Mouse (Mus musculus): ENCODE data around the gene Mvb12b. TPM values are rescaled to one million over a fixed set of nuclear protein-coding genes. Genes with fewer than 3 reads are reported as not detected.

Mvb12b gene
- polyA plus RNA-seq, 1 experiment from 2014 or later, result 52.2 TPM

GRCm38 (mm10) chr2:33884623-33885263 is 3.0 kb downstream of the Mvb12b start:
- ATAC-seq (ENCODE audit: low FRiP score), result no peak
- Histone ChIP-seq H3K4me2 (peak overlapping the region; percentile 79), H3K27me3 (replicated peaks) (no peaks in the 10 kb centered on the region), H3K9ac (replicated peaks) (0 out of 2 replicates have a peak overlapping the region, but pooled peaks have one; percentile 7), H3K9me3 (replicated peaks) (no peaks in the 10 kb centered on the region), H3K4me1 (peaks cover 64% of the 10 kb centered on the region), H3K27ac (replicated peaks) (peak overlapping the region; percentile 59), H3K4me3 (replicated peaks) (peak overlapping the region; percentile 12; the same call in 1 of the 2 replicates), H3K36me3 (no peaks in the 10 kb centered on the region)
- WGBS, result 75% methylated on average over 7 of the region's 7 CpGs

DNA sequence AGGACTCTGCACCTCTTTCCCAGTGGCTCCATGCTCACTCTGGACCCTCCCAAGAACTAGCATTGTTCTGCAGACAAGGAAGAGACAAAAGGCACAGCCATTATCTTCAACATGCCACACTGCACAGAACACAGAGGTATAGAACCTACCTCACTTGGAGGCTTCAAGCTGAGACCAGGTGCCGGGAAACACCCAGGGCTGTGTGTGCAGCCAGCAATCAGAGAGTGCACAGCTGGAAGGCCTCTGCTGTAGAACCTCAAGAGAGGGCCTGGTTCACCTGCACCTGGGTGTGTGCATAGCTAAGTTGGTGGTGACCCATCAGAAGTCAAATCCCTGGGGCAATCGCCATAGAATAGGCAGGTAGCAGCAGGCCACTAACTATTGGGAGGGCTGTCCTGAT is 8.5 kb downstream of the Mvb12b start:
- H3K4me2 ChIP-seq, result no peak overlapping the region
- no peaks in the 10 kb centered on the region for H3K27me3 ChIP-seq (replicated peaks)
- WGBS, result 68% methylated on average over 2 of the region's 2 CpGs
- peak overlapping the region; percentile 90 for H3K27ac ChIP-seq (replicated peaks)
- ATAC-seq (ENCODE audit: low FRiP score), result no peak
- peaks cover 85% of the 10 kb centered on the region for H3K4me1 ChIP-seq
- H3K9ac ChIP-seq (replicated peaks), result no peak overlapping the region
- no peak overlapping the region for H3K4me3 ChIP-seq (replicated peaks)
- H3K36me3 ChIP-seq, result peaks cover under 1% of the 10 kb centered on the region; the same call in 1 of the 2 replicates
- H3K9me3 ChIP-seq (replicated peaks), result no peaks in the 10 kb centered on the region

DNA sequence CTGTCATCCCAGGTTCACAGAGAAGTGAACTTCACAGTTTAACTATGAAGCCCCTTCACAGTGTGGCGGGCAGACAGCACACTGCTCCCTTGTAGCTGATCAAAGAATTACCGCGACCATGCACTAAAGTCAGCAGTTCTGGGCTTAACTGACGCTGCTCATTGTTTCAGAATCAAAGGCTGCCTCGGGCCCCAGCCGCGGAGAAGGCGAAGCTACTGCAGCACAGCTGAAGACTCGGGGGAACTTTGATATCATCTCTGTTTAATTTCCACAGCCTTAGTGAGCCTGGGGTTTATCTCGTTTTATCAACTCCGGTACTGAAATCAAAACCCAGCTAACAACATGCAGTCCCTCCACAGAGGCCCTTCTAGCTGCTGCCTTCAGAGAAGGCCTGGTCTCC is 9.3 kb downstream of the Mvb12b start:
- Histone ChIP-seq H3K36me3 (peaks cover 8% of the 10 kb centered on the region), H3K4me2 (no peak overlapping the region), H3K4me1 (peaks cover 86% of the 10 kb centered on the region), H3K27me3 (replicated peaks) (no peaks in the 10 kb centered on the region), H3K9me3 (replicated peaks) (no peaks in the 10 kb centered on the region), H3K27ac (replicated peaks) (peak overlapping the region; percentile 90), H3K9ac (replicated peaks) (0 out of 2 replicates have a peak overlapping the region, but pooled peaks have one; percentile 18), H3K4me3 (replicated peaks) (no peak overlapping the region)
- ATAC-seq (ENCODE audit: low FRiP score), result 0 out of 2 replicates have a peak, but pooled peaks have one; percentile 4
- 14% methylated on average over 11 of the region's 11 CpGs for WGBS

GRCm38 (mm10) chr2:33877663-33878360 is 9.9 kb downstream of the Mvb12b start:
- Histone ChIP-seq H3K4me1 (peaks cover 85% of the 10 kb centered on the region), H3K9ac (replicated peaks) (peak overlapping the region; percentile 18; the same call in 1 of the 2 replicates)
- ATAC-seq (ENCODE audit: low FRiP score), result 0 out of 2 replicates have a peak, but pooled peaks have one; percentile 16

DNA sequence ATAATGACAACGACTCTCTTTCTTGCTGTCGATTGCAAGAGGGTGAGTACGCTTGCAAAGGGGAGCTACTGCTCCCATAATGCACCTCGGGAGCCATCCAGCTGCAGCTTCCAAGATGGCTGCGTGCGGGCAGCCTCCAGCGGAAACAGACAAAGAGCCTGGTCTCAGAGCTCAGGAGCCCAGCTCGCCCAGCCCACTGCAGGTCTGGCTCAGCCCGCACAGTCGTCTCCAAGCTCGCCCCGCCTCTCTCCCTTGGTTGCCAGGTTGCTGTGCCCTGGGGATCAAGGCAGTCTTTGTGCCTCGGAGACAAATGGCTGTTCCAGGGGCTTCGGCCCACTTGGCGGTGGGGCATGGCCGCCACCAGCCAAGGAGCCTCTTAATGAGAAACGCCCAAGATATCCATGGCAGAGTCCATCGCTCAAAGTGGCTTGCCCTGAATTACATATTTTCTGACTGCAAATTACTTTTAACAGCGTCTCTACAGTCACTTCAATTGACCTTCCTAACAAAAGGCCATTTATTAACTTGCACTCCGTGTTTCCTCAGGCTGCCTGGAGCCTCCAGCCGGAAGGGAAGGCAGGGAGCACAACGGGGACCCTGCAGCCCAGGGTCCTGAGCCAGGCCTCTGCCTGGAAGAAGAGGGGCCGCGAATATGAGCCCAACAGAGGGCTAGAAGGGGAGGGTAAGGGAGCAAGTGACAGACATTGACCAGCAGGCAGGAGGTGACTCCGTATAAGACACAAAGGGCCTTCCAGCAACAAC is 11.0 kb downstream of the Mvb12b start:
- 4% methylated on average over 25 of the region's 25 CpGs for WGBS
- Histone ChIP-seq H3K4me2 (peak overlapping the region; percentile 44), H3K4me3 (replicated peaks) (no peak overlapping the region), H3K9me3 (replicated peaks) (no peaks in the 10 kb centered on the region), H3K27me3 (replicated peaks) (no peaks in the 10 kb centered on the region), H3K4me1 (peaks cover 78% of the 10 kb centered on the region), H3K9ac (replicated peaks) (peak overlapping the region; percentile 29), H3K36me3 (peaks cover 25% of the 10 kb centered on the region), H3K27ac (replicated peaks) (peak overlapping the region; percentile 90)
- ATAC-seq (ENCODE audit: low FRiP score), result peak; percentile 86

More at GRCm38 (mm10) chr2:33877663-33878360, 9.9 kb downstream of the Mvb12b start:
- Histone ChIP-seq H3K4me2 (no peak overlapping the region), H3K27me3 (replicated peaks) (no peaks in the 10 kb centered on the region), H3K36me3 (peaks cover 14% of the 10 kb centered on the region), H3K9me3 (replicated peaks) (no peaks in the 10 kb centered on the region), H3K27ac (replicated peaks) (peak overlapping the region; percentile 90), H3K4me3 (replicated peaks) (no peak overlapping the region)
- WGBS, result 30% methylated on average over 6 of the region's 6 CpGs

DNA sequence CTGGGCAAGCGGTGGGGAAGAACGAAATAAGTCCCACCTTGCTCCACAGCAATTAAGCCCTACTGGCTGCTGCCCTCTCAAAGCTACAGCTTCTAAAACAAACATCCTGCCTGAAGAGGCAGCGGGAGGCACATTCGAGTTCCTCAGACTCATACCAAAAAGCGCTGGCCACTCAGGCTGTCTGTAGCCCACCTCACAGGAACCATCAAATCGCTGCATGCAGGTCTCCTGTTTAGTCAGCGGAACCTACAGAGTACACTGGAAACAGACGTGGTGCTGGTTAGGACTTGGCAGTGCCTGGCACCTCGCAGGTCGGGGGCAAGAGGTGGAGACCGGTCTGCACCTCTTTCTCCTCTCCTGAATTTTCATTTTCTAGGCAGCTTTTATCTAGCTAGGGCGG is 12.2 kb downstream of the Mvb12b start:
- peak overlapping the region; percentile 90 for H3K27ac ChIP-seq (replicated peaks)
- no peak overlapping the region for H3K4me3 ChIP-seq (replicated peaks)
- peaks cover 78% of the 10 kb centered on the region for H3K4me1 ChIP-seq
- 63% methylated on average over 12 of the region's 12 CpGs for WGBS
- H3K36me3 ChIP-seq, result peaks cover 29% of the 10 kb centered on the region
- H3K9me3 ChIP-seq (replicated peaks), result no peaks in the 10 kb centered on the region
- no peaks in the 10 kb centered on the region for H3K27me3 ChIP-seq (replicated peaks)
- peak overlapping the region; percentile 32; the same call in 1 of the 2 replicates for H3K9ac ChIP-seq (replicated peaks)
- no peak overlapping the region for H3K4me2 ChIP-seq
- no peak for ATAC-seq (ENCODE audit: low FRiP score)

- Histone ChIP-seq H3K27ac (replicated peaks) (peak overlapping the region; percentile 90), H3K4me1 (peaks cover 73% of the 10 kb centered on the region), H3K27me3 (replicated peaks) (no peaks in the 10 kb centered on the region), H3K4me2 (no peak overlapping the region), H3K9me3 (replicated peaks) (no peaks in the 10 kb centered on the region), H3K4me3 (replicated peaks) (no peak overlapping the region), H3K9ac (replicated peaks) (peak overlapping the region; percentile 32; the same call in 1 of the 2 replicates), H3K36me3 (peaks cover 29% of the 10 kb centered on the region)
- WGBS, result 66% methylated on average over 10 of the region's 10 CpGs
- no peak for ATAC-seq (ENCODE audit: low FRiP score)
Measured at GRCm38 (mm10) chr2:33874856-33875576, 12.7 kb downstream of the Mvb12b start.

GRCm38 (mm10) chr2:33874367-33874766 is 13.4 kb downstream of the Mvb12b start:
- Histone ChIP-seq H3K9ac (replicated peaks) (no peak overlapping the region), H3K4me3 (replicated peaks) (no peak overlapping the region), H3K27ac (replicated peaks) (peak overlapping the region; percentile 90; the same call in 1 of the 2 replicates), H3K4me2 (no peak overlapping the region), H3K36me3 (peaks cover 29% of the 10 kb centered on the region), H3K4me1 (peaks cover 73% of the 10 kb centered on the region), H3K27me3 (replicated peaks) (no peaks in the 10 kb centered on the region), H3K9me3 (replicated peaks) (no peaks in the 10 kb centered on the region)
- ATAC-seq (ENCODE audit: low FRiP score), result no peak
- WGBS, result 93% methylated on average over 5 of the region's 5 CpGs

- H3K4me3 ChIP-seq (replicated peaks), result no peak overlapping the region
- H3K9ac ChIP-seq (replicated peaks), result no peak overlapping the region
- H3K4me2 ChIP-seq, result no peak overlapping the region
- WGBS, result 77% methylated on average over 8 of the region's 8 CpGs
- peaks cover 29% of the 10 kb centered on the region for H3K36me3 ChIP-seq
- ATAC-seq (ENCODE audit: low FRiP score), result no peak
- no peaks in the 10 kb centered on the region for H3K9me3 ChIP-seq (replicated peaks)
- peaks cover 69% of the 10 kb centered on the region for H3K4me1 ChIP-seq
- 0 out of 2 replicates have a peak overlapping the region, but pooled peaks have one; percentile 33 for H3K27ac ChIP-seq (replicated peaks)
- H3K27me3 ChIP-seq (replicated peaks), result no peaks in the 10 kb centered on the region
Measured at GRCm38 (mm10) chr2:33873501-33873900, 14.2 kb downstream of the Mvb12b start.

DNA sequence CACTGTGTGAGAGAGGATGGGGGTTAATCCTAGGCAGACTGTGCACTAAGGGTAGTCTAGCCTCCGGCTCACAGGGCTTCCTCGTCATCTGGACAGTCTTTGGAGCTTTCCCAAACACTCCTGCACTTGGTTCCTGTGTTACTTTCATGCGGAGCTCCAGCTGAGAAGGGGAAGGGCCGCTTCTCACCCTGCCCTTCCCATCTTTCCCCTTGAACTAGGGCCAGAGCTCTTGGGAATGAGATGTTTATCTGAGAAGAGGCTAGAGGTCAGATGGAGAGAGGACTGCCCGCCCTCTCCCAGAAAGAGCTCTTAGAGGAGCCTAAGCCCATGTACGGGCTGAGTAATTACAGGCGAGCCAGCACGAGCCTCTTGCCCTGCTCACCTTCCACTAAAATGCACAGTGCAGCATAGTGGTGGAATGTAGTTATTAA is 14.9 kb downstream of the Mvb12b start:
- H3K9me3 ChIP-seq (replicated peaks), result no peaks in the 10 kb centered on the region
- no peak overlapping the region for H3K9ac ChIP-seq (replicated peaks)
- H3K36me3 ChIP-seq, result peaks cover 29% of the 10 kb centered on the region
- no peak overlapping the region for H3K4me3 ChIP-seq (replicated peaks)
- H3K4me2 ChIP-seq, result no peak overlapping the region
- 86% methylated on average over 8 of the region's 8 CpGs for WGBS
- H3K27me3 ChIP-seq (replicated peaks), result no peaks in the 10 kb centered on the region
- H3K27ac ChIP-seq (replicated peaks), result 0 out of 2 replicates have a peak overlapping the region, but pooled peaks have one; percentile 33
- no peak for ATAC-seq (ENCODE audit: low FRiP score)
- peaks cover 69% of the 10 kb centered on the region for H3K4me1 ChIP-seq

GRCm38 (mm10) chr2:33871181-33871520 is 16.6 kb downstream of the Mvb12b start:
- Histone ChIP-seq H3K27me3 (replicated peaks) (no peaks in the 10 kb centered on the region), H3K36me3 (peaks cover 29% of the 10 kb centered on the region), H3K4me3 (replicated peaks) (no peak overlapping the region), H3K4me2 (no peak overlapping the region), H3K27ac (replicated peaks) (peak overlapping the region; percentile 75), H3K4me1 (peaks cover 53% of the 10 kb centered on the region), H3K9me3 (replicated peaks) (no peaks in the 10 kb centered on the region), H3K9ac (replicated peaks) (no peak overlapping the region)
- 72% methylated on average over 4 of the region's 4 CpGs for WGBS
- no peak for ATAC-seq (ENCODE audit: low FRiP score)
